Mouse (Mus musculus) intestine, embryonic 14.5 days (tissue): ENCODE results near the gene Ksr2. TPM values are rescaled to one million over a fixed set of nuclear protein-coding genes. Genes with fewer than 3 reads are reported as not detected.

Experiments
- ATAC-seq: fragments of 200-750 bp; cut with Nextera tagmentation; replicated peaks from 2 replicates; pipeline ENCODE4 v1.8.0; 2017; ENCODE audit warnings: low read depth, moderate number of reproducible peaks, moderate TSS enrichment, moderate library complexity; ENCODE audit not compliant: low FRiP score, low TSS enrichment
- DNase-seq: peaks from one replicate; pipeline ENCODE4 v3.0.0-alpha.2; 2018; ENCODE audit warnings: low spot score
- H3K27ac ChIP-seq: fragments of 300-500 bp; sonication (generic); 2 replicates; pipeline ENCODE4 v1.5.1; 2014; ENCODE audit warnings: low read depth, mild to moderate bottlenecking, control low read depth
- H3K27me3 ChIP-seq: fragments of 300-500 bp; sonication (generic); replicated peaks from 2 replicates; pipeline ENCODE4 v1.6.1; 2014; ENCODE audit warnings: low read length, control low read depth; ENCODE audit not compliant: control insufficient read depth, insufficient read depth
- H3K36me3 ChIP-seq: fragments of 300-500 bp; sonication (generic); 2 replicates; pipeline ENCODE4 v1.6.1; 2014; ENCODE audit warnings: low read length, control low read depth; ENCODE audit not compliant: control insufficient read depth, insufficient read depth
- H3K4me1 ChIP-seq: fragments of 300-500 bp; sonication (generic); replicated peaks from 2 replicates; pipeline ENCODE4 v1.6.1; 2014; ENCODE audit warnings: low read length, control low read depth, mixed read lengths; ENCODE audit not compliant: control insufficient read depth, insufficient read depth
- H3K4me2 ChIP-seq: fragments of 300-500 bp; sonication (generic); 2 replicates; pipeline ENCODE4 v1.6.1; 2014; ENCODE audit warnings: low read length
- H3K4me3 ChIP-seq: fragments of 300-500 bp; sonication (generic); 2 replicates; pipeline ENCODE4 v1.5.1; 2014; ENCODE audit warnings: low read depth, low read length, control low read depth, mixed read lengths
- H3K9ac ChIP-seq: fragments of 300-500 bp; sonication (generic); 2 replicates; pipeline ENCODE4 v1.6.1; 2014; ENCODE audit warnings: mild to moderate bottlenecking, low read length
- H3K9me3 ChIP-seq: fragments of 300-500 bp; sonication (generic); 2 replicates; pipeline ENCODE4 v1.6.1; 2016; ENCODE audit warnings: low read length, control low read depth; ENCODE audit not compliant: control insufficient read depth
- WGBS: fragments of 180-500 bp; shearing (Covaris S2); extraction: QIAGEN DNeasy Blood & Tissue Kit; methylation state at CpG from one replicate; pipeline ENCODE4 v1.1.7; 2014; 5-methylcytosine and 5-hydroxymethylcytosine counted together
- polyA plus RNA-seq: library from polyadenylated mRNA; unstranded; fragments of >200 nt; fragmentation: Nextera tagmentation; extraction: Ambion mirVana; gene quantifications from 2 replicates; pipeline ENCODE4 v1.2.1, GENCODE M21; 2014

Ksr2 gene
- polyA plus RNA-seq, 1 experiment from 2014 or later, result 0.84 TPM

DNA sequence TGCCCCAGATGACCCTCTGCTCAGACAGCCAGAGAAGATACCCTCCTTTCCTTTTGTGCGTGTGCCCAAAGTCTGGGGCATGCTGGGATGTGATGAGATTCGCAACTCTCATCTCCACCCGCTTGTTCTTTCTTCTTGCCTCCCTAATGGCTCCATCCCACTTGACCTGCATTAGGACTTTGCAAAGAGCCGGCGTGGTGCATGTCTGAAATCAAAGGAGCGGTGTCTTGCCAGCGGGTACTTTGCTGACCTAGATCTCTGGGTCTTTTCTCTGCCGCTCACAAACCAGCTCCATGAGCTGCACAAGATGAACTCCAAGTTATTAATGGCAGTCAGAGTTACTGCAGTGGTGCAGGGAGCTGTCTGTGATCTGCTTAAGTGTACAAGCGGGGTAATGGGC is 290.6 kb downstream of the Ksr2 start:
- Histone ChIP-seq H3K9ac (no peak overlapping the region), H3K4me3 (no peak overlapping the region), H3K27me3 (no peaks in the 10 kb centered on the region), H3K27ac (no peak overlapping the region), H3K36me3 (no peaks in the 10 kb centered on the region), H3K4me1 (no peaks in the 10 kb centered on the region), H3K4me2 (no peak overlapping the region), H3K9me3 (0 out of 2 replicates have a peak, but pooled peaks cover 3% of the 10 kb centered on the region)
- 74% methylated on average over 9 of the region's 9 CpGs for WGBS
- ATAC-seq, result no peak
- no peak for DNase-seq

GRCm38 (mm10) chr5:117706633-117707032 is 292.8 kb downstream of the Ksr2 start:
- no peaks in the 10 kb centered on the region for H3K27me3 ChIP-seq
- H3K4me2 ChIP-seq, result no peak overlapping the region
- no peaks in the 10 kb centered on the region for H3K4me1 ChIP-seq
- no peak overlapping the region for H3K9ac ChIP-seq
- ATAC-seq, result no peak
- no peaks in the 10 kb centered on the region for H3K36me3 ChIP-seq
- H3K9me3 ChIP-seq, result 0 out of 2 replicates have a peak, but pooled peaks cover 3% of the 10 kb centered on the region
- 35% methylated on average over 11 of the region's 11 CpGs for WGBS
- H3K27ac ChIP-seq, result no peak overlapping the region
- H3K4me3 ChIP-seq, result no peak overlapping the region
- DNase-seq, result no peak

DNA sequence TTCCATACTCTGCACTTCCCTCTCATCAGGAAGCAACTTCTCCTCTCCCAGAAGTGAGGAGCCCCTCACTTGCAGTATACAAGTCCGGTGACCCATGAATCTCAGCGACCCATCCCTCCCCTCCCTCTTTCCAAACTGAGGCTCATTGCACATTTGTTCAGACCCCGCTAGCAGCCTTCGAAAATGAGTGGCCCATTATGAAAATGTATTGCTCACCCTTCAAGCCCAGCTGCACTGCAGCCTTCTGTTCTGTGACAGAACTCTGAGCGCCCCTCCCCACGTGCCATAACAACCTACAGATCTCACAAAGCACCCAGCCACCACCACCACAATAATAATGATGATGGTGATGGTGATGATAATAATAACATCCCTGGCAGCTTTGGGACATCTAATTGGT is 295.5 kb downstream of the Ksr2 start:
- Histone ChIP-seq H3K36me3 (no peaks in the 10 kb centered on the region), H3K9me3 (0 out of 2 replicates have a peak, but pooled peaks cover 3% of the 10 kb centered on the region), H3K4me1 (no peaks in the 10 kb centered on the region), H3K4me3 (no peak overlapping the region), H3K27ac (no peak overlapping the region), H3K9ac (no peak overlapping the region), H3K27me3 (no peaks in the 10 kb centered on the region), H3K4me2 (no peak overlapping the region)
- no peak for DNase-seq
- ATAC-seq, result no peak
- WGBS, result 85% methylated on average over 6 of the region's 6 CpGs

GRCm38 (mm10) chr5:117711636-117712035 is 297.8 kb downstream of the Ksr2 start:
- H3K4me3 ChIP-seq, result no peak overlapping the region
- ATAC-seq, result no peak
- H3K36me3 ChIP-seq, result no peaks in the 10 kb centered on the region
- H3K27ac ChIP-seq, result no peak overlapping the region
- 0 out of 2 replicates have a peak, but pooled peaks cover 3% of the 10 kb centered on the region for H3K9me3 ChIP-seq
- WGBS, result 80% methylated on average over 10 of the region's 10 CpGs
- no peaks in the 10 kb centered on the region for H3K27me3 ChIP-seq
- no peak for DNase-seq
- no peaks in the 10 kb centered on the region for H3K4me1 ChIP-seq
- H3K9ac ChIP-seq, result no peak overlapping the region
- no peak overlapping the region for H3K4me2 ChIP-seq

DNA sequence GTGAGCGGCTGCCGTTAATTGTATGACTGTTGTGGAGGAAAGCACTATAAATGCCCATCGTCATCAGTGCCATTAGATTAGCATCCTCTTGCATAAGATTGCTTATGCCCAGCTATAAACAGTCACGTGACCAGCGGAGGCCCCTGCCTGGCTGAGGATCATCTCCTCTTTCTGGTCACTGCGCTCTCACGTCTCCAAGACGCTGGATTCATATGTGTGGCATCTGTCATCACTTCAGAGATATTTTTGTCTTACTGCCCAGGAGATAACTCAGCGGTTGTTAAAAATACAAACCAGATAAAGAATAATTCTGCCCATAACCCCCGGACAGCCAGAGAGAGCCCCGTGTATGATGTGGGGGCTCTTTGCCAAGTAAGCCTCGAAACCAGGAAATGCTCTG is 298.4 kb downstream of the Ksr2 start:
- Histone ChIP-seq H3K9me3 (0 out of 2 replicates have a peak, but pooled peaks cover 3% of the 10 kb centered on the region), H3K27ac (no peak overlapping the region), H3K9ac (no peak overlapping the region), H3K4me2 (no peak overlapping the region), H3K4me3 (no peak overlapping the region), H3K27me3 (no peaks in the 10 kb centered on the region), H3K4me1 (no peaks in the 10 kb centered on the region), H3K36me3 (no peaks in the 10 kb centered on the region)
- no peak for DNase-seq
- 60% methylated on average over 12 of the region's 12 CpGs for whole genome bisulfite sequencing
- no peak for ATAC-seq

DNA sequence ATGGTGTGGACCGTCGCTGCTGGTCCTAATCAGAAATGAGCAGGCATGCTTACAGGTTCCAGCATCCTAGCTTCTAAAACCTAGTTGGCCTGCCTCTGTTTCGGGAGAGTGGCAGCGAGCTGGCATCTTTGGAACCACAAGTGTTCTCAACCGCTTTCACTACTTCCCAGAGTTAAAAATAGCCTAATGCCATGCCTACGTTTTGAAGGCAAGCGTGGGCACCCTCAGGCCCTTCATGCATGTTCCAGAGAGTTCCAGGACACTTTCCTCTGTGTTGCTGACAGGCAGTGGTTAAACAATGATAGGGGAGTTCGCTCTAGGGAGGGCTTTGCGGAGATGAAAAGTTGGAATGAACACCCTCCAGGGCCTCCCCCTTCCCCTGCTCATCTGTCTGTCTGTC is 303.3 kb downstream of the Ksr2 start:
- Histone ChIP-seq H3K27ac (no peak overlapping the region), H3K36me3 (no peaks in the 10 kb centered on the region), H3K4me2 (no peak overlapping the region), H3K9ac (no peak overlapping the region), H3K4me1 (no peaks in the 10 kb centered on the region), H3K4me3 (no peak overlapping the region), H3K27me3 (no peaks in the 10 kb centered on the region), H3K9me3 (no peaks in the 10 kb centered on the region)
- 90% methylated on average over 9 of the region's 9 CpGs for WGBS
- DNase-seq, result no peak
- ATAC-seq, result no peak

- Histone ChIP-seq H3K36me3 (no peaks in the 10 kb centered on the region), H3K4me3 (no peak overlapping the region), H3K9me3 (no peaks in the 10 kb centered on the region), H3K27ac (no peak overlapping the region), H3K9ac (no peak overlapping the region), H3K4me2 (no peak overlapping the region), H3K27me3 (no peaks in the 10 kb centered on the region), H3K4me1 (no peaks in the 10 kb centered on the region)
- ATAC-seq (no peak), DNase-seq (no peak)
- WGBS, result 72% methylated on average over 4 of the region's 4 CpGs
Observed at GRCm38 (mm10) chr5:117723316-117723715, 309.5 kb downstream of the Ksr2 start.

GRCm38 (mm10) chr5:117726548-117726947 is 312.7 kb downstream of the Ksr2 start:
- WGBS, result 44% methylated on average over 6 of the region's 6 CpGs
- ATAC-seq (no peak), DNase-seq (no peak)
- Histone ChIP-seq H3K4me3 (no peak overlapping the region), H3K27me3 (no peaks in the 10 kb centered on the region), H3K4me2 (no peak overlapping the region), H3K4me1 (no peaks in the 10 kb centered on the region), H3K9ac (no peak overlapping the region), H3K36me3 (no peaks in the 10 kb centered on the region), H3K9me3 (no peaks in the 10 kb centered on the region), H3K27ac (no peak overlapping the region)

DNA sequence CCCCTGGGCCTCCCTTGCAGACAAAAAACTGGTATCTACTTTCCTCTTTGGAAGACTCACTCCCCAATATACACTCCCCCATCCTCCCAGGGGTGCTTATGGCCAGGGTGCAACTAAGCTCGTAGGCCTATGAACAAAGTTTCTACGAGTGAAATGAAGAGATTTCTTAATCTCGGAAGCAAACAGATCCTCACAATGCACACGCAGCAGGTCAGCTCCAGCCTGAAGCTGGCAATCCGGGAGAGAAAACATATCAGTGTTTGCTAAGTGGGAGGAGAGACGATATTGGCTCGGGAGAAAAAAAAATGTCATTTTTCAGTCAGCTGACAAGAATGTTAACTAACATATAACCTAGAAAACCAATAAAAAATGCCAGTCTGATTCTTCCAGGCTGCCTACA is 313.3 kb downstream of the Ksr2 start:
- no peaks in the 10 kb centered on the region for H3K4me1 ChIP-seq
- no peak for ATAC-seq

More for the DNA sequence above, 313.3 kb downstream of the Ksr2 start:
- WGBS, result 65% methylated on average over 7 of the region's 7 CpGs
- Histone ChIP-seq H3K9ac (no peak overlapping the region), H3K36me3 (no peaks in the 10 kb centered on the region), H3K9me3 (no peaks in the 10 kb centered on the region), H3K27ac (no peak overlapping the region), H3K4me3 (no peak overlapping the region), H3K27me3 (no peaks in the 10 kb centered on the region), H3K4me2 (no peak overlapping the region)
- no peak for DNase-seq
